Mouse (Mus musculus): ENCODE data around the gene Ptpa.
A peak's percentile ranks its signal among the peaks of the same experiment; 100 is the strongest.

Gene Ptpa

GRCm38 (mm10) chr2:30415936-30416648, at the start of gene Ptpa:
Gene Ptpa (plus strand): TSS chr2:30416039.
- peak; percentile 97 for DNase-seq

- DNase-seq, result peak; percentile 44 to 56
Observed at GRCm38 (mm10) chr2:30366203-30366602, 49.6 kb upstream of the Ptpa start.

- no peak for DNase-seq
Observed at GRCm38 (mm10) chr2:30371544-30371943, 44.3 kb upstream of the Ptpa start.

GRCm38 (mm10) chr2:30372726-30373125, 43.1 kb upstream of the Ptpa start:
- peak in 1 of 2 experiments; percentile 62 for DNase-seq

- DNase-seq, result no peak
Observed at GRCm38 (mm10) chr2:30375893-30376292, 39.9 kb upstream of the Ptpa start.

- no peak for DNase-seq
Observed at GRCm38 (mm10) chr2:30377721-30378120, 38.1 kb upstream of the Ptpa start.

- no peak for DNase-seq
Observed at GRCm38 (mm10) chr2:30379307-30379706, 36.5 kb upstream of the Ptpa start.

GRCm38 (mm10) chr2:30380564-30381376, 35.1 kb upstream of the Ptpa start:
- no peak for DNase-seq

GRCm38 (mm10) chr2:30381377-30381725, 34.5 kb upstream of the Ptpa start:
- no peak for DNase-seq

GRCm38 (mm10) chr2:30384814-30385213, 31.0 kb upstream of the Ptpa start:
- no peak for DNase-seq

GRCm38 (mm10) chr2:30385591-30385990, 30.2 kb upstream of the Ptpa start:
- DNase-seq, result no peak

GRCm38 (mm10) chr2:30386913-30387312, 28.9 kb upstream of the Ptpa start:
- no peak for DNase-seq

- DNase-seq, result no peak
Observed at GRCm38 (mm10) chr2:30389000-30389399, 26.8 kb upstream of the Ptpa start.

- DNase-seq, result peak; percentile 97 to 98
Observed at GRCm38 (mm10) chr2:30392114-30392576, 23.7 kb upstream of the Ptpa start, which contains the start of gene Dolpp1. Gene Dolpp1 (plus strand): TSS chr2:30392254.

- DNase-seq, result peak; percentile 93 to 94
Observed at GRCm38 (mm10) chr2:30392577-30393369, 23.1 kb upstream of the Ptpa start.

GRCm38 (mm10) chr2:30393370-30393656, 22.5 kb upstream of the Ptpa start:
- no peak for DNase-seq

- DNase-seq, result no peak
Observed at GRCm38 (mm10) chr2:30395757-30396156, 20.1 kb upstream of the Ptpa start.

GRCm38 (mm10) chr2:30396246-30396645, 19.6 kb upstream of the Ptpa start:
- DNase-seq, result no peak

- no peak for DNase-seq
Observed at GRCm38 (mm10) chr2:30397986-30398512, 17.8 kb upstream of the Ptpa start.

- peak; percentile 66 to 75 for DNase-seq
Observed at GRCm38 (mm10) chr2:30399191-30400171, 16.4 kb upstream of the Ptpa start.

GRCm38 (mm10) chr2:30401581-30401980, 14.3 kb upstream of the Ptpa start:
- peak in 1 of 2 experiments; percentile 49 for DNase-seq

- peak; percentile 74 to 80 for DNase-seq
Observed at GRCm38 (mm10) chr2:30402351-30402826, 13.4 kb upstream of the Ptpa start.
